Mouse (Mus musculus): ENCODE measurements around the gene Evl.
"Not testable (repeated sequence)": the region's sequence is repeated elsewhere in the genome, so short reads cannot be mapped to it uniquely, and the experiment has no call there.

Gene Evl

DNA sequence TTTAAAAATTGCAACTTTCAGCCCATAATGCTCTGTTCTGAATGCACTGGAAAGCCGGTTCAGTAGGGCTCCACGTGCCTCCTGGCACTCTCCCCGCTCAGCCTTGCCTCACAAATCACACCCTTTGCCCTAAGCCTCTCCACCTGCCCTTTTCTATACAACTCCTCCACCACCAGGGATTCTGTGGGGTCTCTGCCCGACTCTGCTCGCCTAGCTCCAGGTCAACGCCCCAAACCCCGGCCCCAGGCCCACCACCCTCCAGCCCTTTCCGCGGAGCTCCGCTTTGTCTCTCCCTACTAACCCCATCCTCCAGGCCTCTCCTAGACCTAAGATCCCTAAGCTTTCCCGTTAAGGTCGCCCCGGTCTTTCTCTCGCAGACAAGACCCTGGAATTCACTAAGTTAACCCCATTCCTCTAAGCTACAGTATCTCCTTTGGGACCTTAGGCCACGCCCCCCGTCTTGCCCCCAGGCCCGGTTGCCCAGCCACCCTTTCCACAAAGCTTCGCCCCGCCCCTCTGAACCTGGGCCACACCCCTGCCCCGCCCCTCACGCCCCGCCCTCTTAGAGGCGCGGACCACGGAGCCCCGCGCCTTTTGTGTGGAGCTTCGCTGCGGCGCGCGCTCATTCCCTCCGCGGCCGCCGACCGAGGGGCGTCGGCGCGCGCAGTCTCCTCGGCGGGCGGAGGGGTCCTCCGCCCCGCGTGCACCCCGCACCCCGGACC lies at the start of gene Evl:
Evl (plus strand) TSS at position 601 of the 722 bp plus-strand sequence.
- DNase-seq (ENCODE audit: low spot score) = peak; percentile 87

- DNase-seq (ENCODE audit: low spot score) = no peak
Measured at GRCm38 (mm10) chr12:108505846-108506245, 48.7 kb upstream of the Evl start.

DNA sequence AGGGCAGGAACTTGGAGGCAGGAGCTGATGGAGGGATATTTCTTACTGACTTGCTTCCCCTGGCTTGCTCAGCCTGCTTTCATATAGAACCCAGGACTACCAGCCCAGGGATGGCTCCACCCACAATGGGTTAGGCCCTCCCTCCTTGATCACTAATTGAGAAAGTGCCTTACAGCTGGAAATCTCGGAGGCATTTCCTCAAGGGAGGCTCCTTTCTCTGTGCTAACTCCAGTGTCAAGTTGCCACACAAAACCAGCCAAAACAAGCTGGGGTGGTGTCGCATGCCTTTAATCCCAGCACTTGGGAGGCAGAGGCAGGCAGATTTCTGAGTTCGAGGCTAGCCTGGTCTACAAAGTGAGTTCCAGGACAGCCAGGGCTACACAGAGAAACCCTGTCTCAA lies 47.5 kb upstream of the Evl start:
- DNase-seq (ENCODE audit: low spot score) = not testable (repeated sequence)

DNA sequence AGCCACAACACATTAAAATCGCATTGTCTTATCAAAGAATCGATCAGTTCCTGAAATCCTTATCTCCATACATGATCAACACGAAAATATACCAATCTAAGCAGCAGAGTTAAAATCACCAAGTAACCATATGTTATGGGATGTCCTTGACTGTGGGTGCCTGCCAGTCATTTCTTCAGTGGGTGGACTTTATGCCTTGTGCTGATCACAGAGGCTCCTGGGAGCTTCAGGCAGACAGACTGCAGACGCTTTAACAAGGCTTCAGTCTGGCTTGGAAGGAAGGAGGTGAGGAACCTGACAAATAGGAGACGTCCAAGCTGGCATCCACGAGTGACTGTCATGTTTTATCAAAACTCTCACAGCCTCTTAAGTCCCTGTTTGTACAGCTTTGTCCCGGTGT lies 43.9 kb upstream of the Evl start:
- no peak for DNase-seq (ENCODE audit: low spot score)

DNA sequence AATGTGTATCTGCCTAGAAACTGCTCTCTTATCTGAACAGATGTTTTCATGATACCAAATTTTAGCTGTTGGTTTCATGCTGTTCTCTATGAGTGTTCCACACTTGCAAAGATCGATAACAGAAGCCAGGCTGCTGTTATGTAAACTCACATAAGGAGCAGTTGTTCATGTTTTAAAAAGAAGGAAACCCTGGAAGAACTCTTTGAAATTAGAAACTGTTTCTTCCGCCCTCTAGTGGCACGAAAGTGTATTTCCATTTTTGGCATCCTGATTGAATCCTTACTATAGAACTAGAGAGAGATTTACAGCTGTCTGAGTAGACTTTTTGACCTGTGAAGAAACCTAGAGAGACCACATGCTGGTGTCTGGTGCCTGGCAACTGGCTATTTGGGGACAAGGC lies 43.5 kb upstream of the Evl start:
- no peak for DNase-seq (ENCODE audit: low spot score)

- no peak for DNase-seq (ENCODE audit: low spot score)
Measured at GRCm38 (mm10) chr12:108515464-108515863, 39.1 kb upstream of the Evl start.

DNA sequence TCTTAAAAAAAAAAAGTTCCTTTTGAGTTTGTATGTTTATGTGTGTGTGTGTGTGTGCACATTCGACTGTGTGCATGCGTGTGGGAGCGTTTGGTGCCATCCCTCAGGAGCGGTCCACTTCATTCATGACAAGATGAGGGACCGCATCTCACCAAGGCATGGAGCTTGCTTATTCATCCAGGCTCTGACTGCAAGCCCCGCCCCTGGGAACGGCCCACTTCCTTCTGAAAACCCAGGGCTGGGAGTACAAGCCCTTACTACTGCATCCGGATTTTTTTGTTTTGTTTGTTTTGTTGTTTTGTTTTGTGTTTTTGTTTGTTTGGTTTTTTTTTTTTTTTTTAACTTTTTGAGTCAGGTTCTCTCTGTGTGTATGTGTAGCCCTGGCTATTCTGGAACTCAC lies 35.1 kb upstream of the Evl start:
- no peak for DNase-seq (ENCODE audit: low spot score)

- peak; percentile 43 for DNase-seq (ENCODE audit: low spot score)
Measured at GRCm38 (mm10) chr12:108529214-108529613, 25.3 kb upstream of the Evl start.

DNA sequence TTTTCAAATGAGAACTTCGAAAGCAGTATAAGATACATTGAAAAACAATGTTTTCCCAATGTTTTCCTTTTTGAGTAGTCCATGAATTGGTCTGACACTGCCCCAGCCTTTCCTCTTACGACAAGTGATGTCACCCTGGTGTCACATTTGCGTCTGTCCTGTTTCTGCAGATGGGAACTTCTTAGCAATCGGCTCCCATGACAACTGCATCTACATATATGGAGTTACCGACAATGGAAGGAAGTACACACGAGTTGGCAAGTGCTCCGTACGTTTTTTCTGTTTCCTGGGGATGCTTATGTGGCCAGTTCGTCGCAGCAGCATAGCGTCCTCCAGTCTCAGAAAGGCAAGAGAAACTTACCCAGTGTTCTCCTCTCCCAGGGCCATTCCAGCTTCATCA lies 20.0 kb upstream of the Evl start:
- DNase-seq (ENCODE audit: low spot score) = no peak

DNA sequence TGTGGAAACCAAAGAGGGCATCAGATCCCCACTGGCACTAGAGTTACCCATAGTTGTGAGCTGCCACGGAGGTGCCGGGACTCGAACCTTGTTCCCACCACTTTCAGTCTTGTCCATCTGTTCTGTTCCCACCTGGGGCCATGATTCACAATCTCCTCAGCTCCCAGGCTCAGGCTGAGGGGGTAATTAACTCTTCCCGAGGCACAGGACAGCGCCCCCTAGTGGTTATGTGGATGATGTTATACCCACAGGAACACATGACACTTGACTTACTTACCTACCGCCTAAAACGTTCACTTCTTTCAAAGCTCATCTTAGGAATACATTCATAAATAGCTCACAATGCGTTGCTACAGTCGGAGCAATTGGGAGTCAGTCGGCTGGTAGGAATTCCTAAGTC lies 18.1 kb upstream of the Evl start:
- no peak for DNase-seq (ENCODE audit: low spot score)

- peak; percentile 44 for DNase-seq (ENCODE audit: low spot score)
Measured at GRCm38 (mm10) chr12:108541088-108541487, 13.4 kb upstream of the Evl start.

GRCm38 (mm10) chr12:108546508-108547153 lies 7.9 kb upstream of the Evl start:
- DNase-seq (ENCODE audit: low spot score) = no peak

- DNase-seq (ENCODE audit: low spot score) = no peak
Measured at GRCm38 (mm10) chr12:108547251-108547875, 7.2 kb upstream of the Evl start.

DNA sequence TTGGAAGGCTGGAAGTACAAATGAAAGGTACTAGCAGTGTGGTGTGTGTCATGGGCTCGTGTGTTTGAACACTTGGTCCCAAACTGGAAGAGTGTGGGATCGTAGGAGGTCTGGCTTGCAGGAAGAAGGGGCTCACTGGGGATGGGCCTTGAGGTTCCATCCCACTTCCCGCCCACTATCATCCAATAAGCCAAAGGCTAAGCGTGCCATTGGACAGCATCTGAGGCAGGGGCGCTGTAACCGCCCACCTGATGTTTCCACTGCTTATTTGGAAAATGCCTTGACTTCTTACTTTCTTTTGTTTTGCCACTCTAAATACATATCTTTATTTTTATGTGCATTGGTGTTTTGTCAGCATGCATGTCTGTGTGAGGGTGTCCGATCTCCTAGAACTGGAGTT lies 2.8 kb upstream of the Evl start:
- DNase-seq (ENCODE audit: low spot score) = no peak

GRCm38 (mm10) chr12:108553079-108553478 lies 1.4 kb upstream of the Evl start:
- no peak for DNase-seq (ENCODE audit: low spot score)

- DNase-seq (ENCODE audit: low spot score) = peak; percentile 25
Measured at GRCm38 (mm10) chr12:108554861-108555556, 489 bp downstream of the Evl start.

GRCm38 (mm10) chr12:108558194-108558593 lies 3.7 kb downstream of the Evl start:
- no peak for DNase-seq (ENCODE audit: low spot score)

- DNase-seq (ENCODE audit: low spot score) = no peak
Measured at GRCm38 (mm10) chr12:108563238-108563637, 8.7 kb downstream of the Evl start.

DNA sequence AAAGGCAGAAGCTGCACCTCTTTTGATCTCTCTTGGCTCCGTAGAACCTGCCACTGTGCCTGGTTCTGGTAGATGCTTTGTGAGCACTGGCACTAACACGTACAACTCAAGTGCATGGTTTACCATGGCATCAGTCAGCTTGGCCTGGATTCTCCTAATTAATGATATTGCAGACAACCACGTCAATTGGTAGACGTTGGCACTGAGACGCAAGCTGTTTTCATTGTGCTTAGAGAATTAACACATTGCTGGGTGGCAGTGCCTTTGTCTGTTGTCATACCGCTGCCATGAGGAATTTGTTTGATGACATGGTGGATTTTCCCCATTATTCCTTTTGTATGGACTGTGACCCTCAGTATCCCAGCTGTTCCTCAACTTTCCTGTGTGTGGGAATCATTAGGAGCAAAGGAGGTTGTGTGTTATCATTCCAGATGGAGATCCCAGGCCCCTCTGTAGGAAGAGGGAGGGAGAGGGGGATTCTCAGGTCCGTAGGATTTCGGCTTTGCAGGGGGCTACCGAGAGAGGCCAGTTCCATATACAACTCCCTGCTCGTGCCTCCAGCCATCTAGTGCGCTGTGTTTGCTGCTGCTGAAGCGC lies 10.5 kb downstream of the Evl start:
- no peak for DNase-seq (ENCODE audit: low spot score)

DNA sequence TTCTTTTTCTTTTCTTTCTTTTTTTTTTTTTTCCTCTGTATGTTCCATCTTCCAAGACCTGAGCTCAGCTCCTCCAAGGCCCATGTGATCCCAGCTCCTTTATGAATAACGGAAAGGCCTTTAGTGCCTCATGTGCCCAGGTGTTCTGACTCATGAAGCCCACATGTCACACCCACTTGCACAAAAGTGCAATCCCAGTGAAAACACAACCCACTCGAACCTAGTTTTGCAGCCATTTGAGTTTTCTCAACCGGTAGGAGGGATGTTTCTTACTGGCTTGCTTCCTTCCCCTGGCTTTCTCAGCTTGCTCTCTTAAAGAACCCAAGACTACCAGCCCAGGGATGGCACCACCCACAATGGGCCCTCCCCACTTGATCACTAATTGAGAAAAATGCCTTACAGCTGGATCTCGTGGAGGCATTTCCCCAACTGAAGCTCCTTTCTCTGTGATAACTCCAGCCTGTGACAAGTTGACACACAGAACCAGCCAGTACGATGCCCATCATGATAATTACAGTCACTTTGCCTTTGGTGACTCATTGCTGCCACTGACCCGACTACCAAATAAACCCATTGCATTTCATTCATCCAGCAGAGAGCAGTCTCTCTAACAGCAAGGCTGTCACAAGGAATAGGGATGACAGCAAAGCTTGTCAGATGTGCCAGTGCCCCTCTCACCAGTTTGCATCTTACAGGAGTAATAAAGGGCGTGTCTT lies 24.8 kb downstream of the Evl start:
- no peak for DNase-seq (ENCODE audit: low spot score)

GRCm38 (mm10) chr12:108583775-108584174 lies 29.3 kb downstream of the Evl start:
- DNase-seq (ENCODE audit: low spot score) = no peak

- DNase-seq (ENCODE audit: low spot score) = no peak
Measured at GRCm38 (mm10) chr12:108590131-108590530, 35.6 kb downstream of the Evl start.
